Mouse (Mus musculus): ENCODE measurements around the gene Gm12355.
"Not testable (repeated sequence)": the region's sequence is repeated elsewhere in the genome, so short reads cannot be mapped to it uniquely, and the experiment has no call there.

Gm12355 gene

DNA sequence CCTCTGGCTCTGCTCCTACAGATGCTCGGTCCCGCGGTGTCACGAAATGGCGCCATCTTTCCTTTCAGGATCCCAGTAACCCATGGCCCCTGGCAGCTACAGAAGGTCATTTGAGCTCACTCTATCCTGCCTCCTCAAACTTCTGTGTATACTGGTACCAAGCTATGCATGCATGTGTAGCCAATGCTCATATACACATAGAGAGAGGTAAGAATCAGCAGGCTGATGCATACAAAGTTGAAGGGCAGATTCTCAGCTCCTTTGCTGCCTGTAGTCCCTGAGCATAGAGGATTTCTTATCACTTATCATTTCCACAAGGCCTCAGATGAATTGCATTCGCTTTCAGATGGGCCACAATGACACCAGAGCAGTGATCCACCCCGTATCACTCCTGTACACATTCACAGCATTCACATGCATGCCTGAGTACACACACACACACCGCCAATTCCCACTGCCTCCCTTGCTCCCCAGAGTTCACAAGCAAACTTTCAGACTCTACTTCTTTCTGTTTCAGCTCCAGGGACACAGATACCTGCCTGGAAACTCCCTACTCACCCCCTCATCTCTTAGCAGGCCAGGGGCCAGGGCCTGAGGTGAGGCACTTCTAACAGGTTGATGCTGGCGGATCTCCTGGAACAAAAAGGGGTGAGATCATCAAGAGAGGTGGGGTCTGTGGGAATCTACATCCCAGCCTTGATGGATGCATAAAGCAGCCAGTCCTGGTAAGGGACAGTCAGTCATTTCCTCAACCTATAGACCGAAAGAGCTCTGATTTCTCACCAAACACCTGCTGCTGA lies at the start of gene Gm12355, which contains the start of gene Gsdma3:
Gm12355 (minus strand) TSS at position 51 of the 800 bp plus-strand sequence.
Gsdma3 (plus strand) TSS at position 750 of the 800 bp plus-strand sequence.
- DNase-seq (ENCODE audit: low spot score in 2 of 2) = no peak

DNA sequence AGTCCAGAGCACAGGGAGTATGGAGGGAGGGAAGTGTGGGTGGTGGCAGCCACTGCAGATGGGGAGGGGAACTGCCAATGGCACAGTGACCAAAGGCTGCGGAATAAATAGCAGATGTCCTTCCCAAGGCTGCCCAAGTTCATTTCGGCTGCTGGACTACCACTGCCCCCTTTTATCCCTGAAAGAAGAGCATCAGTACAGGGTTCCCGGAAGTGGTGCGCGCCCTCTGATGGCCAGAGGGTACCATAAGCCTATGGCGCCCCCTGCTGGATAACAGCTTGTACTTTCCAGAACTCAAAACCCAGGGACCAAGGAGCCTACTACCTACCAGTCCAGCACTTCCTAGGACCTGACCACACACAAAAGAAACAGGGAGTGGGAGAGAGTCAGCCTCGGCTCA lies 47.7 kb upstream of the Gm12355 start:
- DNase-seq (ENCODE audit: low spot score in 2 of 2) = peak in 1 of 2 experiments; percentile 64

DNA sequence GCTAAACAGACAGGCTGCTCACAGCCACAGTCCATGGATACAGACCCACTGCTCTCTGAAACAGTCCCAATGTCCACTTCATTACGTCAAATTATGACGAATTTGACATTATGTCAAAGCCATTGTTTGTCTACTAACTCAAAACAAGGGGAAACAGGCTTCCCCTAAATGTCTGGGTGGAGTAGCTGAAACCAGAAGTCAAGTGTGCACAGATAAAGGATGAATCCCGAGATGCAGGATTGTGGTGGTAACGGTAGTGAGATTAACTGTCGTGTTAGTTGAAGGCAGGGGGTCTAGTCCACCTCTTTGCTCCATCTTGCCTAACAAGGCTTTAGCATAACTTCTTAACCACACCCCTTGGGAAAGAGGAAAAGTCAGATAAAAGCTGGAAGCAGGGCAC lies 47.0 kb upstream of the Gm12355 start:
- DNase-seq (ENCODE audit: low spot score in 2 of 2) = no peak

DNA sequence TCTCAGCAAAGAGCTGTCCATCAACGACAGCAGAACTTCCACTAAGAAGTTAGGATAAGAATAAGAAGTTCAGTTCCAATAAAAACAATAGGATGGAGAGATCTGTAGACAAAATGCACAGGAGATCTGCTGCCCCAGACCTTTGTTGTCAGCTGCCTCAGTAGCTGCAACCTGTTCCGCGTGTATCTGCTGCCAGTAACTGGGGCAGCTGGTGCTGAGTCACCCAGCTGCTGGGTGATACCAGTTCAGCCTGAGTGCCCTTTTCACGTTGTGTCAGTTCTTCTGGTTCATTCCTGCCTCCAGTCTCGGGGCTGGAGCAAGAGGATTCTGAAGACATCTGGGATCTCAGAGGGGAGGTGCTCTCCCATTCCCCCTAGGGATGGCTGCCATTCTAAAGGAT lies 46.4 kb upstream of the Gm12355 start:
- no peak for DNase-seq (ENCODE audit: low spot score in 2 of 2)

DNA sequence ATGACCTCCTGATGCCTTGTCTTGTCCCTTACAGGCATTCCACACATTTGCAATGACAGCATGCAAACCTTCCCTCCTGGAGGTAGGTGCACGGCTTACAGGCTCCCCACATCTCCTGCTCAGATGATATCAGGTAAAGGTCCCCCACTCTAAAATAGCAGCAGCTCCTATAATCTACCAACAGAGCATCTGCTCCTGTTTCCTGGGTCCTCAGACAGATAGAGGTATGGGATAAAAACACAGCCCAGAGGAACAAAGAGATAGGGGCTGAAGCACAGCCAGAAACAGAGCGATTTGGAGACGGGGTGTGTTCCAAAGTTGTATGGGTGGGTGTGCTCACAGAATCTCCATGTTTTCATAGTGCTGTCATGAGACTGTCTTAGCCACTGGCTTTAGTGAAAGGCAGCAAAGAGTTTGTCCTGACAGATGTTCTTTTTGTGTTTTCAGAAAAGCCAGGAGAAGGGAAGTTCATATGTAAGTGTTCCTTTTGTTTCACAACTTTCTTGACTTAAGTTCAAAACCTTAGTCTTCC lies 45.9 kb upstream of the Gm12355 start:
- no peak for DNase-seq (ENCODE audit: low spot score in 2 of 2)

DNA sequence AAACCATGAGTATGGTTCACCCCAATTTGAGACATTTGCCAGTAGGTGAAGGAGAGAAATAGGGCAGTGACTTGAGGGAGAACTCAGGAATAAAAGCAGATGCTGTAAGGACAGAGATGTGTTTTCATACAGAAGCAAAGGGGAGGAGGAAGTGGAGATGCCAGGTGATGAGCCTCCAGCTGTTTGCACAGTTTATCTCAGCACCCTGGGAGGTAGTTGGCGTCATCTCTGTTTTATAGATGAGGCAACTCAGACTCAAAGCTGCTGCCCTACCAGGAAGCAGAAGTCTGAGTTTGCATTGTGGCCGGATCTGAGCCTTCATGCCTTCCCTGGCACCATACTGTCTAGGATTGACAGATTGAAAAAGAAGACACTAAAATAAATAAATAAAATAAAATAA lies 43.5 kb upstream of the Gm12355 start:
- DNase-seq (ENCODE audit: low spot score in 2 of 2) = no peak

DNA sequence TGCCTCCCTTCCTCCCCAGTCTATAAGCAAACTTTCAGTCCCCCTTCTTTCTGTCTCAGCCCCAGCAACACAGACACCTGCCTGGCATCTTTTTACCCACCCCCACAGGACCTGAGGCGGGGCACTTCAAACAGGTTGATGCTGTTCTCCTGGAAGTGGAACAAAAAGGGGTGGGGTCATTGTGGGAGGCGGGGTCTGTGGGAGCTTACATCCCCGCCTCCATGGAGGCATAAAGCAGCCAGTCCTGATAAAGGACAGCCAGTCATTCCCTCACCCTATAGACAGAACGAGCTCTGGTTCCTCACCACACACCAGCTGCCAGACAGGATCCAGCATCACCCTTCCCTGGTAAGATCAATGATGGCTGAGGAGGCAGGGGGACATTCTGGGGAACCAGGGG lies 38.6 kb upstream of the Gm12355 start, which contains the start of gene Gsdma:
Gsdma (plus strand) TSS at position 261 of the 400 bp plus-strand sequence.
- DNase-seq (ENCODE audit: low spot score in 2 of 2) = no peak

DNA sequence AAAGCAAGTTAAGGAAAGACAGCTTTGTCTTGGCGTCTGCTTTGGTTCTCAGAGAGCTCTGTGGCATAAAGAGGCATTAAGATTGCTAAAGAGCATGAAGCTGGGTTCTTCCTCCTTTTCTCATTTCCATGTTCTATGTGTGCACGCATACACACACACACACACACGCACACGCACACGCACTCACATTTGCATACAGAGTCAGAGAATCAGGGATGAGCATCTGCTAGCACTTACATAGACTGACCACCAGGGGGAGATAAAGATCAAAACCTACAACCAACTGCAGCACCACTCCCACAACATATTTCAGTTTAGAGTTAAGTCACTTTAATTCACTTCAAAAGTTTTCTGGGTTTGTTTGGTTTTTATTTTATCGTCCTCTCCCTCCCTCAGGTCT lies 35.1 kb upstream of the Gm12355 start:
- DNase-seq (ENCODE audit: low spot score in 2 of 2) = peak in 1 of 2 experiments; percentile 22

DNA sequence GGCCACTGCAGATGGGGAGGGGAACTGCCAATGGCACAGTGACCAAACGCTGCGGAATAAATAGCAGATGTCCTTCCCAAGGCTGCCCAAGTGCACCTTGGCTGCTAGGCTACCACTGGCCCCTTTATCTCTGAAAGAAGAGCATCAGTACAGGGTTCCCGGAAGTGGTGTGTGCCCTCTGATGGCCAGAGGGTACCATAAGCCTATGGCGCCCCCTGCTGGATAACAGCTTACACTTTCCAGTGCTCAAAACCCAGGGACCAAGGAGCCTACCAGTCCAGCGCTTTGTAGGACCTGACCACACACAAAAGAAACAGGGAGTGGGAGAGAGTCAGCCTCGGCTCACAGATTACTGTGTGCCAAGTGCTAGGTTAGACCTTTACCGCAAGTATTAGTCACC lies 29.6 kb upstream of the Gm12355 start:
- DNase-seq (ENCODE audit: low spot score in 2 of 2) = peak in 1 of 2 experiments; percentile 44

DNA sequence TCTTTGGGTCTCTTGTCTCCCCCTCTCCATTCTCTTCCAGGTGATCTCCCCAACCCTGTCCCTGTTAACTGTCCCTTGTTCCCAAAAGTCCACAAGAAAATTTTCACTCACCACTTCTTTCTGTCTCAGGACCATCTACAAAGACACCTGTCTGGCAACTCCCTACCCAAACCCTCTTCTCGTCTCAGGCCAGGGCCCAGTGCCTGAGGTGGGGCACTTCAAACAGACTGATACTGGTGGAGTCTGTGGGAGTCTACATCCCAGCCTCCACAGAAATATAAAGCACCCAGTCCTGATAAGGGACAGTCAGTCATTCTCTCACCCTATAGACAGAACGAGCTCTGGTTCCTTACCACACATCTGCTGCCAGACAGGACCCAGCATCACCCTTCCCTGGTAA lies 21.0 kb upstream of the Gm12355 start, which contains the start of gene Gsdma2:
Gsdma2 (plus strand) TSS at position 301 of the 400 bp plus-strand sequence.
- no peak for DNase-seq (ENCODE audit: low spot score in 2 of 2)

DNA sequence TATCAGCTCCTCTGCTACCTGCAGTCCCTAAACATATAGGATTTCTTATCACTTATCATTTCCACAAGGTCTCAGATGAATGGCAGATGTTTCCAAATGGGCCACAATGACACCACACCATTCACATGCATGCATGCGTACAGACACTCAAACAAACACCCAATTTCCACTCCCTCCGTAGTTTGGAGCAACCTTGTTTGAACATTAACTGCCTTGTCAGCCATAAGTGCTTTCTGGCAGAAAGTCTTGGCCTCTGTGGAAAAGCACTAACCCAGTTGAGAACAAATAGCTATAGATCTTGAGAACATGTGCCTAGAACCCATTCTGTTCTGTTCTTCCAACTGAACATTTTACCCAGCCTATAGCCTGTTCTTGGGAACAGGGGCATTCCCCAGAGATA lies 20.5 kb upstream of the Gm12355 start:
- no peak for DNase-seq (ENCODE audit: low spot score in 2 of 2)

DNA sequence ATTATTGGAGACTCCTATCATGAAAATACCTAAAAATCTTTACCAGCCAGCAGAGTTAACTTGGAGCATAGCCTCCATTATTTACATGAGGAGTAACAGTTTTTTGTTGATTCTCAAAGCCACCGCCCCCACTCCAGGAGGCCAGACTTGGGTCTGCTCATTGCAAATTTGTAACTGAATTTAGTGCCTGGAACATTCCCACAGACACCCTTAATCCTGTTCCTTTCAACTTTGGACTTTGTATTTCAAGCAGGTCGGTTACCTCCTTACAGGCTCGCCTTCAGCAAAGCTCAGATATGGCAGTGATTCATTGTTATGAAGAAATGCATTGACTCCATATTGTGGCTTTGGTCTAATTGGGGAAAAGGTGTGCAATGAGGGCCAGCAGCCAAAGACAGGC lies 19.3 kb upstream of the Gm12355 start:
- DNase-seq (ENCODE audit: low spot score in 2 of 2) = no peak

DNA sequence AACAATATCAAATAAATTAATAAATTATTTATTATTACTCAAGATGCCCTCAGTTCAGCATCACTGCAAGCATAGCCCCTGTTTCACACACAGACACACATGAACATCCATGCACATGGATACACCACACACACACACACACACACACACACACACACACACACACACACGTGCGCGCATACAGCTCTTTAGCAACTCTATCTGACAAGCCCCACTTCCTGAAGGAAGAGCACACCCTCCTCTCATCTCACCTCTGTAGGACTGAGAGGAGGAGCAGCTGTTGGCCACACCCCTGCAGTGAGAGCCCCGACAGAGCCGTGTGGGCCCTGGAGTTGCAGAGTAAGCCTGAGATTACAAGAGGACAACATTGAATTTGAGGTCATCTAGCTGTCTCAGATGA lies 14.6 kb upstream of the Gm12355 start:
- no peak for DNase-seq (ENCODE audit: low spot score in 2 of 2)

DNA sequence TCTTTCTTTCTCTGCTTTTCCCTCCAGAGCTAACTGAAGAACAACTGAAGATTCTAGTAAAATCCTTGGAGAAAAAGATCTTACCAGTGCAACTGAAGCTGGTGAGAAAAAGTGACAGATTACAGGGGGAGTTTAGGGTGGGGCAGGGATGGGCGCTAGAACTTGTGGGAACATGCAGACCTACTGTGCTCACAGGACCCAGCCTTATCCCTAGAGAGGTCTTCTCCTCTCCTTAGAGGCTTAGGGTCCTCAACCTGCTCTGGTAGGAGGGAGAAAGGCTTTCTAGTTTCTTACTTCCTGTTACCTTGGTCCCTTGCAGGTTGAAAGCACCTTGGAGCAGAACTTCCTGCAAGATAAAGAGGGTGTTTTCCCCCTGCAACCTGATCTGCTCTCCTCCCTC lies 12.0 kb upstream of the Gm12355 start:
- DNase-seq (ENCODE audit: low spot score in 2 of 2) = no peak

DNA sequence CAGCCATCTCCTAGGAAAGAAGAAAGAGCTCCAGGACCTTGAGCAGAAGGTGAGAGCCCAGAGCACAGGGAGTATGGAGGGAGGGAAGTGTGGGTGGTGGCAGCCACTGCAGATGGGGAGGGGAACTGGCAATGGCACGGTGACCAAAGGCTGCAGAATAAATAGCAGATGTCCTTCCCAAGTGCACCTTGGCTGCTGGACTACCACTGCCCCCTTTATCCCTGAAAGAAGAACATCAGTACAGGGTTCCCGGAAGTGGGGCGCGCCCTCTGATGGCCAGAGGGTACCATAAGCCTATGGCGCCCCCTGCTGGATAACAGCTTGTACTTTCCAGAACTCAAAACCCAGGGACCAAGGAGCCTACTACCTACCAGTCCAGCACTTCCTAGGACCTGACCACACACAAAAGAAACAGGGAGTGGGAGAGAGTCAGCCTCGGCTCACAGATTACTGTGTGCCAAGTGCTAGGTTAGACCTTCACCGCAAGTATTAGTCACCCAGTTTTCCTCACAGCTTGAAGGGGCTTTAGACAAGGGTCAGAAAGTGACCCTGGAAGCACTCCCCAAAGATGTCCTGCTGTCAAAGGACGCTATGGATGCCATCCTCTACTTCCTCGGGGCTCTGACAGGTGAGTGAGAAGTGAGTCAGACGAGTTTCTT lies 10.0 kb upstream of the Gm12355 start:
- peak in 1 of 2 experiments; percentile 12 for DNase-seq (ENCODE audit: low spot score in 2 of 2)

DNA sequence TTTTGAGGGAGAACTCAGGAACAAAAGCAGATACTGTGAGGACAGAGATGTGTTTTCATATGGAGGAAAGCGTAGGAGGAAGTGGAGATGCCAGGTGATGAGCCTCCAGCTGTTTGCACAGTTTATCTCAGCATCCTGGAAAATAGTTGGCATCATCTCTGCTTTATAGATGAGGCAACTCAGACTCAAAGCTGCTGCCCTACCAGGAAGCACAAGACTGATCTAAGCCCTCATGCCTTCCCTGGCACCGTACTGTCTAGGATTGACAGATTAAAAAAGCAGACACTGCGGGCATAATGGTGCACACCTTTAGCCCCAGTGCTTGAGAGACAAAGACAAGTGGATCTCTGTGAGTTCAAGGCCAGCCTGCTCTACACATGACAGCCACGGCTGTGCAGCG lies 5.2 kb upstream of the Gm12355 start:
- DNase-seq (ENCODE audit: low spot score in 2 of 2) = no peak

DNA sequence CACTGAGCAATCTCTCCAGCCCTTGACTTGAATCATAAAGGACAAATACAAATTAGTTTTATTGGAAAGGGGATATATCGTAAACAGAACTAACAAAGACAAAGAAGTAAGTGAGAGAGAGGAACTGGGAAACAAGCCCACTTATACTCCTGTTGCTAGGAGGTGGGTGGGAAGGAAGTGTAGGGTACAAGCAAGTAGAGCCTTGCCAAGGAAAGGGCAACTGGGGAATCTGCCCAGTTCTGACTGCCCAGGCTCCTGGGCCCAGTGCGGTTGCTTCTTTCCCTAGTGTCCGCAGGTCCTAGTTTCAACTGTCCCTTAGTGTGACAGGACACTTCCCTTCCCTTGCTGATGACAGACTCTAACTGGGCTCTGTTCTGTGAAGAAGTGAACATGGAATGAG lies 3.2 kb upstream of the Gm12355 start:
- DNase-seq (ENCODE audit: low spot score in 2 of 2) = no peak

DNA sequence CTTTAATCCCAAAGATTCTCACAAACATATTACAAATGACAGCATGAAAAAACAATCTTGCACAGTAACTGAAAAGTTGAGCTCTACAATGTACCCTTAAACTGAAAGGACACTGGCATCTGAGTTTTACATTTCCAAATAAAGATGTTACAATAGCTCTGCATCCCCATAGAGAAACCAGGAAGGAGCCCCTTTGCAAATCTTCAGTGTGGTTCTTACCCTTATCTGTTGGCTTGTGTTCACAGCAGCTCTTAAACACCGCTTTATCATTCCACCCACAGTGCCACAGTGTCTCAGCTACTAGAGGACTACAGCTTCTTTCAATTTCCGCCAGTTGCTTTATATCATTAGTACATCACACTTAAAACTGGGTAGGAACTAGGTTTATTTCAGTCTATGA lies 1.1 kb downstream of the Gm12355 start:
- not testable (repeated sequence) for DNase-seq (ENCODE audit: low spot score in 2 of 2)

DNA sequence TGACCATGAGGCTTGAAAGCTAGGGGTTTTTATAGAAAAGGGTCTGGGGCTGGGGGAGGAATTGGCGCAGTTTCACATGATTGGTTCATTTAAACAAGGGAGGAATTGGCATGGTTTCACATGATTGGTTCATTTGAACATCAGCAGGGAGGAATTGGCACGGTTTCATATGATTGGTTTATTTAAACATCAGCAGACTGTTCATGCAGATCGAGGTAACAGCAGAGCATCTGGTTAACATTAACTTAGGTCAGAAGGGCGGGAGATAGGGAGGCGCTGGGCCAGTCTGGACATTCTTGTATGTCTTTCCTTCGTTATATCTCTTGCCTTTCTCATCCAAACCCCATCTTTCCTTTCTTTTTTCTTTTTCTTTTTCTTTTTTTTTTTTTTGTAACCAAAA lies 1.5 kb downstream of the Gm12355 start:
- DNase-seq (ENCODE audit: low spot score in 2 of 2) = not testable (repeated sequence)

DNA sequence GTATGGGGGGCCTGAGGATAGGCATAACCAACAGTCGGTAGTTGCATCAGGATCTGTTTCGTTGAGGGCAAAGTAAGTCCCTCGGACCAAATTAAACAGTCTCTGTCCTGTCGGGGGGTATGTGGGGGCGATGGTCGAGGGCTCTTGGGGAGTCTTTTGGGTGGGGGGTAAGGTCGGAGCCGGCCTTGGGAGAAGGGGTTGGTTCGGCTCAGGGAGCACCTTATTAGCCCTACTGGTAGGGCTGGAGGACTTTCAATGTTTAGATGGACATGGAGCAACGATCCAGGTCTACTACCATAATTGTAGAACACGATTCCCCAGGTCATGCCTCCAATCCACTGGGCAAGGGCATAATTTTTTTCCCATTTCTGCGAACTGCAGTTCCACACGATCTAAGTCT lies 4.7 kb downstream of the Gm12355 start:
- no peak for DNase-seq (ENCODE audit: low spot score in 2 of 2)

DNA sequence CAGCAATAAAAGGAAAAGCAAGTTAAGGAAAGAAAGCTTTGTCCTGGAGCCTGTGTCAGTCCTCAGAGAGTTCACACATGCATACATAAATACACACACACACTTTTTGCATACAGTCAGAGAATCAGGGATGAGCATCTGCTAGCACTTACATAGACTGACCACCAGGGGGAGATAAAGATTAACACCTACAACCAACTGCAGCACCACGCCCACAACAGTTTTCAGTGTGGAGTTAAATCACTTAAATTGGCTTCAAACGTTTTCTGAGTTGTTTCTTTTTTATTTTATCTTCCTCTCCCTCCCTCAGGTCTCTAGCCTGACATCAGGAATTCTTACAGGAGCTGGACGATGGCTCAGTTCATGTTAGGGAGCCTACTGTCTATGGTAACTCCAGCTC lies 18.7 kb downstream of the Gm12355 start:
- no peak for DNase-seq (ENCODE audit: low spot score in 2 of 2)

DNA sequence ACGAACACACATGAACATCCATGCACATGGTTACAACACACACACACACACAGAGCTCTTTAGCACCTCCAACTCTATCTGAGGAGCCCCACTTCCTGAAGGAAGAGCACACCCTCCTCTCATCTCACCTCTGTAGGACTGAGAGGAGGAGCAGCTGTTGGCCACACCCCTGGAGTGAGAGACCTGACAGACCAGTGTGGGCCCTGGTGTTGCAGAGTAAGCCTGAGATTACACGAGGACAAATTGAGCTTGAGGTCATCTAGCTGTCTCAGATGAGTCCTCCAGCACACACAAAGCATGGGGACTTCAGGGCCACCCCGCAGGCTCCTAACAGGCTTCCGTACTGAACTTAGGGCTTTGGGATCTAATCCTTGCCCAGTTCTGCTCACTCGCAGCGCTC lies 20.6 kb downstream of the Gm12355 start:
- not testable (repeated sequence) for DNase-seq (ENCODE audit: low spot score in 2 of 2)

DNA sequence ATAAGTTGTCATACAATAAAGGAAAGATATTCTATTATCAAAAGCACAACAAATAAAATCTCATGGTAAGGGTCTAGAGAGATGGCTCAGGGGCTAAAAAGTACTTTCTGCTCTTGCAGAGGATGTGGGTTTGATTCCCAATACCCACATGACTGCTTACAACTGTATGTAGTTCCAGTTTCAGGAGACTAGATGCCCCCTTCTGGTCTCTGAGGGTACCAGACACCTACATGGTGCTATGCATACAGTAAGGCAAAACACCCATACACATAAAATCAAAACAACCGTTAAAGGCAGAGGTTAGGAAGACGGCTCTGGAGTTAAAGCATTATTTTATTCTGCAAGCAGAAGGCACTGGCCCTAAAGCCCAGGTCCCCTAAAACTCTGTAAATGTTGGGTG lies 21.5 kb downstream of the Gm12355 start:
- no peak for DNase-seq (ENCODE audit: low spot score in 2 of 2)
